Mouse (Mus musculus): ENCODE measurements around the gene Ptgdr2.

Ptgdr2 gene

GRCm38 (mm10) chr19:10937110-10937563, at the start of gene Ptgdr2:
TSS of gene Ptgdr2 (plus strand) at chr19:10937160.
- DNase-seq (ENCODE audit: extremely low read depth, low read depth, low spot score), result no peak

GRCm38 (mm10) chr19:10892201-10892600, 44.8 kb upstream of the Ptgdr2 start:
- DNase-seq (ENCODE audit: extremely low read depth, low read depth, low spot score), result no peak

- no peak for DNase-seq (ENCODE audit: extremely low read depth, low read depth, low spot score)
Observed at GRCm38 (mm10) chr19:10895016-10895528, 41.9 kb upstream of the Ptgdr2 start, which contains the start of gene Prpf19. TSS of gene Prpf19 (plus strand) at chr19:10895231.

GRCm38 (mm10) chr19:10895708-10896107, 41.3 kb upstream of the Ptgdr2 start:
- DNase-seq (ENCODE audit: extremely low read depth, low read depth, low spot score), result no peak

GRCm38 (mm10) chr19:10896849-10897248, 40.1 kb upstream of the Ptgdr2 start:
- no peak for DNase-seq (ENCODE audit: extremely low read depth, low read depth, low spot score)

GRCm38 (mm10) chr19:10897491-10897890, 39.5 kb upstream of the Ptgdr2 start:
- DNase-seq (ENCODE audit: extremely low read depth, low read depth, low spot score), result no peak

GRCm38 (mm10) chr19:10900315-10900714, 36.6 kb upstream of the Ptgdr2 start:
- no peak for DNase-seq (ENCODE audit: extremely low read depth, low read depth, low spot score)

GRCm38 (mm10) chr19:10901046-10901445, 35.9 kb upstream of the Ptgdr2 start:
- DNase-seq (ENCODE audit: extremely low read depth, low read depth, low spot score), result no peak

- no peak for DNase-seq (ENCODE audit: extremely low read depth, low read depth, low spot score)
Observed at GRCm38 (mm10) chr19:10904512-10904911, 32.4 kb upstream of the Ptgdr2 start.

GRCm38 (mm10) chr19:10904927-10905727, 31.8 kb upstream of the Ptgdr2 start:
- no peak for DNase-seq (ENCODE audit: extremely low read depth, low read depth, low spot score)

- DNase-seq (ENCODE audit: extremely low read depth, low read depth, low spot score), result no peak
Observed at GRCm38 (mm10) chr19:10905728-10906000, 31.3 kb upstream of the Ptgdr2 start.

- DNase-seq (ENCODE audit: extremely low read depth, low read depth, low spot score), result no peak
Observed at GRCm38 (mm10) chr19:10907891-10908290, 29.1 kb upstream of the Ptgdr2 start.

- DNase-seq (ENCODE audit: extremely low read depth, low read depth, low spot score), result no peak
Observed at GRCm38 (mm10) chr19:10909087-10909721, 27.8 kb upstream of the Ptgdr2 start.

GRCm38 (mm10) chr19:10914291-10914690, 22.7 kb upstream of the Ptgdr2 start:
- DNase-seq (ENCODE audit: extremely low read depth, low read depth, low spot score), result no peak

GRCm38 (mm10) chr19:10914870-10915269, 22.1 kb upstream of the Ptgdr2 start:
- DNase-seq (ENCODE audit: extremely low read depth, low read depth, low spot score), result no peak

GRCm38 (mm10) chr19:10916506-10916905, 20.5 kb upstream of the Ptgdr2 start:
- DNase-seq (ENCODE audit: extremely low read depth, low read depth, low spot score), result no peak

GRCm38 (mm10) chr19:10918321-10918991, 18.5 kb upstream of the Ptgdr2 start:
- no peak for DNase-seq (ENCODE audit: extremely low read depth, low read depth, low spot score)

- no peak for DNase-seq (ENCODE audit: extremely low read depth, low read depth, low spot score)
Observed at GRCm38 (mm10) chr19:10920532-10920931, 16.4 kb upstream of the Ptgdr2 start, which contains the start of gene Zp1. TSS of gene Zp1 (minus strand) at chr19:10920632.

- DNase-seq (ENCODE audit: extremely low read depth, low read depth, low spot score), result no peak
Observed at GRCm38 (mm10) chr19:10921058-10921457, 15.9 kb upstream of the Ptgdr2 start.

GRCm38 (mm10) chr19:10924220-10924619, 12.7 kb upstream of the Ptgdr2 start:
- no peak for DNase-seq (ENCODE audit: extremely low read depth, low read depth, low spot score)

GRCm38 (mm10) chr19:10926123-10926621, 10.8 kb upstream of the Ptgdr2 start:
- no peak for DNase-seq (ENCODE audit: extremely low read depth, low read depth, low spot score)
